Mouse (Mus musculus) liver, postnatal 0 days (tissue): Measurements from ENCODE around the gene Ece1. TPM values are rescaled to one million over a fixed set of nuclear protein-coding genes. Genes with fewer than 3 reads are reported as not detected.

Source experiments
- ATAC-seq: fragments of 200-750 bp; cut with Nextera tagmentation; 2 replicates; pipeline ENCODE4 v1.8.0; 2017; ENCODE audit warnings: mild to moderate bottlenecking, moderate library complexity
- DNase-seq: peaks from one replicate; pipeline ENCODE4 v3.0.0-alpha.2; 2016
- H3K27ac ChIP-seq: fragments of 300-500 bp; sonication (generic); 2 replicates; pipeline ENCODE4 v1.5.1; 2014; ENCODE audit warnings: antibody characterized with exemption, moderate library complexity, mild to moderate bottlenecking, low read depth
- H3K27me3 ChIP-seq: fragments of 300-500 bp; sonication (generic); 2 replicates; pipeline ENCODE4 v1.6.1; 2014; ENCODE audit warnings: low read length, control low read depth, mixed read lengths; ENCODE audit not compliant: insufficient read depth
- H3K36me3 ChIP-seq: fragments of 300-500 bp; sonication (generic); replicated peaks from 2 replicates; pipeline ENCODE4 v1.6.1; 2014; ENCODE audit warnings: mild to moderate bottlenecking, control low read depth, low read length, moderate library complexity, mixed read lengths; ENCODE audit not compliant: insufficient read depth
- H3K4me1 ChIP-seq: fragments of 300-500 bp; sonication (generic); 2 replicates; pipeline ENCODE4 v1.6.1; 2014; ENCODE audit warnings: antibody characterized with exemption, mild to moderate bottlenecking, control low read depth; ENCODE audit not compliant: insufficient read depth
- H3K4me2 ChIP-seq: fragments of 300-500 bp; sonication (generic); 2 replicates; pipeline ENCODE4 v1.6.1; 2014; ENCODE audit warnings: low read depth, mild to moderate bottlenecking, low read length, moderate library complexity, mixed read lengths
- H3K4me3 ChIP-seq: fragments of 300-500 bp; sonication (generic); 2 replicates; pipeline ENCODE4 v1.5.1; 2014; ENCODE audit warnings: low read depth, low read length
- H3K9ac ChIP-seq: fragments of 300-500 bp; sonication (generic); replicated peaks from 2 replicates; pipeline ENCODE4 v1.6.1; 2014; ENCODE audit warnings: mild to moderate bottlenecking, moderate library complexity
- H3K9me3 ChIP-seq: fragments of 300-500 bp; sonication (generic); 2 replicates; pipeline ENCODE4 v1.6.1; 2016; ENCODE audit warnings: mild to moderate bottlenecking, control low read depth, low read length, mixed read lengths
- CTCF ChIP-seq: sonication (generic); IDR thresholded peaks from 2 replicates; pipeline ENCODE4 v1.5.1; 2016; ENCODE audit warnings: antibody characterized with exemption, low read depth
- EP300 ChIP-seq: IDR thresholded peaks from 2 replicates; pipeline ENCODE4 v1.6.1; 2016; ENCODE audit warnings: antibody characterized with exemption, low read depth, mild to moderate bottlenecking
- WGBS: fragments of 180-500 bp; shearing (Covaris S2); extraction: QIAGEN DNeasy Blood & Tissue Kit; methylation state at CpG from one replicate; pipeline ENCODE4 v1.1.7; 2014; ENCODE audit not compliant: insufficient replicate concordance; 5-methylcytosine and 5-hydroxymethylcytosine counted together
- polyA plus RNA-seq: library from polyadenylated mRNA; unstranded; fragments of >200 nt; fragmentation: Nextera tagmentation; extraction: Ambion mirVana; gene quantifications from 2 replicates; pipeline ENCODE4 v1.2.1, GENCODE M21; 2015

Ece1 gene
- polyA plus RNA-seq, 1 experiment from 2014 or later: 35.7 TPM

- peak; percentile 66 for TF ChIP-seq EP300
- TF ChIP-seq CTCF: peak; percentile 52
- Histone ChIP-seq H3K9me3 (no peaks in the 10 kb centered on the region), H3K4me2 (no peak overlapping the region), H3K27ac (no peak overlapping the region), H3K4me1 (no peaks in the 10 kb centered on the region), H3K4me3 (no peak overlapping the region), H3K9ac (no peak overlapping the region), H3K36me3 (peaks cover 36% of the 10 kb centered on the region), H3K27me3 (no peaks in the 10 kb centered on the region)
- ATAC-seq (peak; percentile 84), DNase-seq (peak; percentile 54)
- WGBS: 36% methylated on average over 8 of the region's 8 CpGs
These were observed 92.9 kb downstream of the Ece1 start for GRCm38 (mm10) chr4:137954926-137955396.

- ATAC-seq: no peak
- TF ChIP-seq CTCF (no peak), EP300 (no peak)
- H3K4me3 ChIP-seq: no peak overlapping the region
- DNase-seq: no peak
- no peak overlapping the region for H3K27ac ChIP-seq
- WGBS: 86% methylated on average over 15 of the region's 15 CpGs
- no peaks in the 10 kb centered on the region for H3K27me3 ChIP-seq
- H3K36me3 ChIP-seq: peaks cover 36% of the 10 kb centered on the region
- no peak overlapping the region for H3K4me2 ChIP-seq
- H3K9ac ChIP-seq: no peak overlapping the region
- H3K4me1 ChIP-seq: no peaks in the 10 kb centered on the region
- H3K9me3 ChIP-seq: no peaks in the 10 kb centered on the region
These were observed 94.2 kb downstream of the Ece1 start for GRCm38 (mm10) chr4:137956260-137956659.

GRCm38 (mm10) chr4:137959889-137960665 lies 98.0 kb downstream of the Ece1 start:
- DNase-seq (no peak), ATAC-seq (no peak)
- no peaks in the 10 kb centered on the region for H3K9me3 ChIP-seq
- no peak overlapping the region for H3K27ac ChIP-seq
- H3K4me3 ChIP-seq: no peak overlapping the region
- no peaks in the 10 kb centered on the region for H3K27me3 ChIP-seq
- H3K9ac ChIP-seq: no peak overlapping the region
- no peaks in the 10 kb centered on the region for H3K4me1 ChIP-seq
- peaks cover 52% of the 10 kb centered on the region for H3K36me3 ChIP-seq
- 71% methylated on average over 13 of the region's 13 CpGs for WGBS
- peak; percentile 67 for TF ChIP-seq CTCF
- no peak for TF ChIP-seq EP300
- H3K4me2 ChIP-seq: no peak overlapping the region

GRCm38 (mm10) chr4:137960757-137961156 lies 98.7 kb downstream of the Ece1 start:
- no peak overlapping the region for H3K9ac ChIP-seq
- H3K27me3 ChIP-seq: no peaks in the 10 kb centered on the region
- no peaks in the 10 kb centered on the region for H3K4me1 ChIP-seq
- no peaks in the 10 kb centered on the region for H3K9me3 ChIP-seq
- no peak for DNase-seq
- no peak overlapping the region for H3K4me2 ChIP-seq
- H3K4me3 ChIP-seq: no peak overlapping the region
- TF ChIP-seq EP300 (no peak), CTCF (no peak)
- no peak overlapping the region for H3K27ac ChIP-seq
- 59% methylated on average over 11 of the region's 11 CpGs for WGBS
- peak; percentile 19; the same call in 1 of the 2 replicates for ATAC-seq
- peaks cover 52% of the 10 kb centered on the region for H3K36me3 ChIP-seq

- 88% methylated on average over 20 of the region's 20 CpGs for WGBS
- TF ChIP-seq CTCF (no peak), EP300 (no peak)
- H3K27ac ChIP-seq: no peak overlapping the region
- H3K4me1 ChIP-seq: no peaks in the 10 kb centered on the region
- H3K4me2 ChIP-seq: no peak overlapping the region
- ATAC-seq (no peak), DNase-seq (no peak)
- no peak overlapping the region for H3K4me3 ChIP-seq
- peaks cover 41% of the 10 kb centered on the region for H3K36me3 ChIP-seq
- H3K9ac ChIP-seq: no peak overlapping the region
- H3K27me3 ChIP-seq: no peaks in the 10 kb centered on the region
- H3K9me3 ChIP-seq: no peaks in the 10 kb centered on the region
These were observed 100.8 kb downstream of the Ece1 start for GRCm38 (mm10) chr4:137962643-137963350.

GRCm38 (mm10) chr4:137963431-137963830 lies 101.4 kb downstream of the Ece1 start:
- Histone ChIP-seq H3K9ac (no peak overlapping the region), H3K4me1 (no peaks in the 10 kb centered on the region), H3K27me3 (no peaks in the 10 kb centered on the region), H3K36me3 (peaks cover 37% of the 10 kb centered on the region), H3K4me2 (no peak overlapping the region), H3K27ac (no peak overlapping the region), H3K9me3 (no peaks in the 10 kb centered on the region), H3K4me3 (no peak overlapping the region)
- ATAC-seq (no peak), DNase-seq (no peak)
- WGBS: 82% methylated on average over 6 of the region's 6 CpGs
- TF ChIP-seq CTCF (no peak), EP300 (no peak)
